Mouse (Mus musculus): ENCODE results near the gene Cfap100. TPM values are rescaled to one million over a fixed set of nuclear protein-coding genes. Genes with fewer than 3 reads are reported as not detected.

Gene Cfap100
- total and polyA plus RNA-seq, 3 experiments = 0.10 TPM; not detected in 2

DNA sequence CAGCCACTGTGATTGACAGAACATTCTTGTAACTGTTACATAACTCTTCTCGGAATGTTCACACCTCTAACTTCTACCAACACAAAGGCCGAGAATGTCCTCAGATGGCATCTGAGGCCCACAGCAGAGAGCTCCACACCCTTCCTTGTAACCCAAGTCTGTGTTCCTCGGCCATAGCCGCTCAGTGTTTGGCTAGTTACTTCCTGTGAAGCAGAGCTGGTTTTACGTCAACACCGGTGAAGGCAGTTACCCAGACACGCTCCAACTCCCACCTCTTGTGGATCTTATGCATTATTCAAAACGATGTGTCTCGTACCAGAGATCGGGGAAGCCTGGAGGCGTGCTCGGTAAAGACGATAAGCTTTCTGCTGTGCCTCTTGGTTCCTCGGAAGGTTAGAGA, 1.3 kb upstream of the Cfap100 start:
- H3K9me3 ChIP-seq (replicated peaks; ENCODE audit: low read length) = no peaks in the 10 kb centered on the region
- peaks cover 0 to 6% of the 10 kb centered on the region in 2 experiments; a peak in 1 of 4 replicates for H3K4me1 ChIP-seq (ENCODE audit: control insufficient read depth in 1 of 2, insufficient read depth in 2 of 2)
- H3K4me2 ChIP-seq (ENCODE audit: insufficient read depth, low read depth, poor library complexity, severe bottlenecking) = no peak overlapping the region
- no peak overlapping the region for H3K4me3 ChIP-seq (replicated peaks in 1 of 3; ENCODE audit: low read depth in 2 of 3, low read length in 2 of 3, poor library complexity in 1 of 3)
- TF ChIP-seq PAX5 (IDR thresholded peaks at IDR 0.05; ENCODE audit: low read length) (no peak), JUND (conservative IDR thresholded peaks at IDR 0.05; ENCODE audit: low read depth, low read length) (no peak), IRF4 (IDR thresholded peaks at IDR 0.05; ENCODE audit: low read depth, low read length) (no peak), E2F4 (IDR thresholded peaks at IDR 0.05; ENCODE audit: insufficient replicate concordance, low read depth, low read length) (no peak), ZKSCAN1 (IDR thresholded peaks at IDR 0.05; ENCODE audit: borderline replicate concordance, low read depth, low read length) (no peak), RCOR1 (conservative IDR thresholded peaks at IDR 0.05; ENCODE audit: low read depth, low read length) (no peak), NELFE (IDR thresholded peaks at IDR 0.05; ENCODE audit: low read depth, low read length) (no peak), MYC (IDR thresholded peaks at IDR 0.05; ENCODE audit: low read depth, low read length) (no peak), USF2 (conservative IDR thresholded peaks at IDR 0.05; ENCODE audit: low read depth, low read length) (no peak), KAT2A (IDR thresholded peaks at IDR 0.05; ENCODE audit: insufficient replicate concordance, low read length) (no peak), MAZ (IDR thresholded peaks at IDR 0.05; ENCODE audit: low read depth, low read length) (no peak), ZC3H11A (IDR thresholded peaks at IDR 0.05; ENCODE audit: low read depth, low read length) (no peak), MAFK (IDR thresholded peaks at IDR 0.05; ENCODE audit: insufficient replicate concordance, low read length) (no peak), CTCF (conservative IDR thresholded peaks at IDR 0.05 in 1 of 2, IDR thresholded peaks at IDR 0.05 in 1 of 2; ENCODE audit: low read depth in 2 of 2, low read length in 2 of 2) (no peak), SIN3A (IDR thresholded peaks at IDR 0.05; ENCODE audit: low read length) (no peak), ELF1 (IDR thresholded peaks at IDR 0.05; ENCODE audit: low read depth, low read length) (no peak), SMC3 (IDR thresholded peaks at IDR 0.05; ENCODE audit: low read depth, low read length) (no peak), ETS1 (conservative IDR thresholded peaks at IDR 0.05; ENCODE audit: low read depth, low read length) (no peak)
- dilution Hi-C loops (cut with MboI; ENCODE audit: extremely low pct_ligation_motif_present, extremely low pct_unique_long_range_greater_than_20kb, low sequenced_read_pairs) (no loop called here), in situ Hi-C loops (cut with MboI; ENCODE audit: low pct_ligation_motif_present, low pct_unique_long_range_greater_than_20kb, low sequenced_read_pairs) (loop anchor here (10.0 kb wide), 1 partner anchor 95 kb away; no protein-coding TSS in a partner anchor)
- H3K79me2 ChIP-seq (replicated peaks; ENCODE audit: control insufficient read depth, extremely low read depth, insufficient read depth, poor library complexity, severe bottlenecking) = no peaks in the 10 kb centered on the region
- peaks cover 87% of the 10 kb centered on the region for H3K27me3 ChIP-seq (replicated peaks)
- no peaks in the 10 kb centered on the region for H3K36me3 ChIP-seq (replicated peaks in 1 of 2; ENCODE audit: control insufficient read depth in 1 of 2, insufficient read depth in 1 of 2, low read length in 1 of 2)
- no peak overlapping the region for H3K9ac ChIP-seq (ENCODE audit: insufficient read depth, low read depth)
- no peak overlapping the region for H3K27ac ChIP-seq (ENCODE audit: insufficient read depth, low read depth)
- DNase-seq (ENCODE audit: extremely low read depth) = peak; percentile 18

DNA sequence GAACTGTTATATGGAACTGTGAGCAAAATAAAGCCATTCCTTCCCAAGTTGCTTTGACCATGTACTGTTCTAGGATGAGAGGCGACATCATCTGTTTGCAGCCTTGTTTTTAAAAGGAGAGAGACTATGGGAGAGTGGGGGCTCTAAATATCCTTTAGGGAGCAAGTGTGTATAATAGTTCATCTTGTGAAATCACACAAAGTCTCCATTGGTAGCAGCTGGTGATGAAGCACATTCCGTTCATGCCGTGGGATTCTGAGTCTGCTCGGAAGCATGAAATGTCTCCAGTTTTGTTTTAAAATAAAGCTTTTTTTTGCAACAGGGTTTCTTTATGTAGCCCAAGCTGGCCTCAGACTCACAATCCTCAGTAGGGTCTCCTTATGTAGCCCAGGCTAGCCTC, 2.6 kb downstream of the Cfap100 start:
- no peak for DNase-seq (ENCODE audit: extremely low read depth)
- peaks cover 75% of the 10 kb centered on the region for H3K27me3 ChIP-seq (replicated peaks)
- no peak overlapping the region for H3K27ac ChIP-seq (ENCODE audit: insufficient read depth, low read depth)
- H3K79me2 ChIP-seq (replicated peaks; ENCODE audit: control insufficient read depth, extremely low read depth, insufficient read depth, poor library complexity, severe bottlenecking) = no peaks in the 10 kb centered on the region
- H3K4me1 ChIP-seq (ENCODE audit: control insufficient read depth in 1 of 2, insufficient read depth in 2 of 2) = peaks cover 0 to 13% of the 10 kb centered on the region in 2 experiments; a peak in 2 of 4 replicates
- no peak overlapping the region for H3K4me3 ChIP-seq (replicated peaks in 1 of 3; ENCODE audit: low read depth in 2 of 3, low read length in 2 of 3, poor library complexity in 1 of 3)
- no peak overlapping the region for H3K4me2 ChIP-seq (ENCODE audit: insufficient read depth, low read depth, poor library complexity, severe bottlenecking)
- no peak for TF ChIP-seq USF2 (conservative IDR thresholded peaks at IDR 0.05; ENCODE audit: low read depth, low read length)
- TF ChIP-seq POLR2A (IDR thresholded peaks at IDR 0.05; ENCODE audit: low read depth, low read length) = no peak
- no peak for TF ChIP-seq MAX (IDR thresholded peaks at IDR 0.05; ENCODE audit: low read length)
- no peak for TF ChIP-seq SIN3A (IDR thresholded peaks at IDR 0.05; ENCODE audit: low read length)
- TF ChIP-seq CTCF (conservative IDR thresholded peaks at IDR 0.05 in 1 of 2, IDR thresholded peaks at IDR 0.05 in 1 of 2; ENCODE audit: low read depth in 2 of 2, low read length in 2 of 2) = no peak
- TF ChIP-seq EP300 (IDR thresholded peaks at IDR 0.05; ENCODE audit: low read length) = no peak
- no peak for TF ChIP-seq HCFC1 (IDR thresholded peaks at IDR 0.05; ENCODE audit: low read depth, low read length)
- TF ChIP-seq CHD2 (IDR thresholded peaks at IDR 0.05; ENCODE audit: low read length) = no peak
- no peaks in the 10 kb centered on the region for H3K36me3 ChIP-seq (replicated peaks in 1 of 2; ENCODE audit: control insufficient read depth in 1 of 2, insufficient read depth in 1 of 2, low read length in 1 of 2)
- dilution Hi-C loops (cut with MboI; ENCODE audit: extremely low pct_ligation_motif_present, extremely low pct_unique_long_range_greater_than_20kb, low sequenced_read_pairs) = no loop called here
- no peak overlapping the region for H3K9ac ChIP-seq (ENCODE audit: insufficient read depth, low read depth)
- H3K9me3 ChIP-seq (replicated peaks; ENCODE audit: low read length) = no peaks in the 10 kb centered on the region
- in situ Hi-C loops (cut with MboI; ENCODE audit: low pct_ligation_motif_present, low pct_unique_long_range_greater_than_20kb, low sequenced_read_pairs) = no loop called here

All from CH12.LX (cell line).